Mouse (Mus musculus) adrenal gland, postnatal 36 days (tissue): ENCODE data around the gene Sys1. TPM values are rescaled to one million over a fixed set of nuclear protein-coding genes. Genes with fewer than 3 reads are reported as not detected.

Experiments used
- DNase-seq, 2 experiments: peaks; one replicate each; pipeline ENCODE4 v3.0.0; 2021; ENCODE audit warnings: mixed read lengths in 1 of 2
- total RNA-seq, 2 experiments: library from RNA; stranded (reverse); gene quantifications; 2 replicates each; pipeline ENCODE4 v1.2.3; 2021

Gene Sys1
- total RNA-seq, 2 experiments from 2014 or later: 28.3 to 33.2 TPM

GRCm38 (mm10) chr2:164434681-164435080 is 22.1 kb upstream of the Sys1 start:
- peak in 1 of 2 experiments; percentile 15 for DNase-seq

- no peak for DNase-seq
These were observed 21.3 kb upstream of the Sys1 start for GRCm38 (mm10) chr2:164435216-164436090.

- DNase-seq: peak in 1 of 2 experiments; percentile 12
These were observed 20.4 kb upstream of the Sys1 start for GRCm38 (mm10) chr2:164436215-164436913.

GRCm38 (mm10) chr2:164436961-164437360 is 19.8 kb upstream of the Sys1 start:
- peak in 1 of 2 experiments; percentile 50 for DNase-seq

GRCm38 (mm10) chr2:164437710-164438109 is 19.1 kb upstream of the Sys1 start:
- DNase-seq: no peak

- no peak for DNase-seq
These were observed 18.5 kb upstream of the Sys1 start for GRCm38 (mm10) chr2:164438257-164438656.

GRCm38 (mm10) chr2:164439001-164439421 is 17.8 kb upstream of the Sys1 start:
- peak in 1 of 2 experiments; percentile 44 for DNase-seq

- DNase-seq: no peak
These were observed 16.4 kb upstream of the Sys1 start for GRCm38 (mm10) chr2:164440314-164440713.

- peak in 1 of 2 experiments; percentile 29 for DNase-seq
These were observed 15.6 kb upstream of the Sys1 start for GRCm38 (mm10) chr2:164441155-164441554.

GRCm38 (mm10) chr2:164441731-164442130 is 15.0 kb upstream of the Sys1 start:
- no peak for DNase-seq

- DNase-seq: peak; percentile 75 to 78
These were observed 14.3 kb upstream of the Sys1 start for GRCm38 (mm10) chr2:164442315-164443050.

GRCm38 (mm10) chr2:164443051-164443437 is 13.7 kb upstream of the Sys1 start:
- peak; percentile 94 to 95 for DNase-seq

- DNase-seq: peak in 1 of 2 experiments; percentile 24
These were observed 13.2 kb upstream of the Sys1 start, which contains the start of gene Sdc4 for GRCm38 (mm10) chr2:164443460-164444000. Gene Sdc4 (minus strand): TSS chr2:164443887.

GRCm38 (mm10) chr2:164444701-164445100 is 12.1 kb upstream of the Sys1 start:
- no peak for DNase-seq

GRCm38 (mm10) chr2:164445399-164446085 is 11.2 kb upstream of the Sys1 start:
- DNase-seq: no peak

- DNase-seq: no peak
These were observed 10.7 kb upstream of the Sys1 start for GRCm38 (mm10) chr2:164446086-164446469.

- no peak for DNase-seq
These were observed 8.6 kb upstream of the Sys1 start for GRCm38 (mm10) chr2:164448140-164448539.

GRCm38 (mm10) chr2:164448921-164449320 is 7.8 kb upstream of the Sys1 start:
- DNase-seq: no peak

GRCm38 (mm10) chr2:164449341-164450042 is 7.3 kb upstream of the Sys1 start:
- no peak for DNase-seq

GRCm38 (mm10) chr2:164452000-164452676 is 4.6 kb upstream of the Sys1 start:
- DNase-seq: no peak
